Mouse (Mus musculus): ENCODE results near the gene Zfp266. TPM values are rescaled to one million over a fixed set of nuclear protein-coding genes. Genes with fewer than 3 reads are reported as not detected.

The Zfp266 gene
- polyA plus RNA-seq, 1 experiment from 2014 or later = 96.4 TPM

DNA sequence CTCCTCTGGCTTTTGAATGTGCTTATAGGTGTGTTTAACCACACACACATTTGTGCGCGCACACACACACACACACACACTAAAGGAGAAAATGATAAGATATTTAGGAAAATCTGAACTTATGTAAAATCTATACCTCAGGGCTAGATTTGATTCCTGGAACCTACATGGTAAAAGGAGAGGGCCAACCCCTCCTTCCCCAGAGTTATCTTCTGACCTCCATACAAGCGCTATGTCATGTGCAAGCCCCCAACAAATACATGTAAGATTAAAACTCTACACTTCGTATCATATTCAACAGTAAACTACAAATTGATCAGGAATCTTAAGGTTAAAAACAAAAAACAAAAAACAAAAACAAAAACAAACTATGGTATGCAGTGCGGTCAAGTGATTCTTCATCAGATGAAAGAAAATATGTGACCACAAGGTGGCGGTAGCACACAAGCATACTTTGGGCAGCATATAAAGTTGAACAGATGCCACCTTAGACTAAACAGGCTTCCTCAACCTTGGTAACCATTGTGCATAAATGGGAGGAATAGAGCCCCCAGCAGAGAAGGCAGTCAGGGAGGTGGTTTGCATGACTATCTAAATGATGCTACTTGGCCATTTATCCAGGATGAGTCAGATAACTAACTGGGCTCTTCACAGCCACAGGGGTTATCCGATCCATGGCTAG lies 54.3 kb downstream of the Zfp266 start:
- Histone ChIP-seq H3K27me3 (ENCODE audit: control insufficient read depth, insufficient read depth, low read length) (no peaks in the 10 kb centered on the region), H3K36me3 (ENCODE audit: control insufficient read depth, insufficient read depth, low read length) (peaks cover 32% of the 10 kb centered on the region), H3K4me1 (ENCODE audit: control insufficient read depth, insufficient read depth, low read length) (no peaks in the 10 kb centered on the region), H3K9me3 (ENCODE audit: control insufficient read depth, low read length) (peaks cover 14% of the 10 kb centered on the region; the same call in 1 of the 2 replicates), H3K9ac (ENCODE audit: low read depth, low read length) (no peak overlapping the region), H3K4me2 (replicated peaks; ENCODE audit: low read depth, low read length) (no peak overlapping the region), H3K27ac (ENCODE audit: low read depth, low read length) (no peak overlapping the region), H3K4me3 (ENCODE audit: low read length) (no peak overlapping the region)
- 53% methylated on average over 7 of the region's 7 CpGs for WGBS
- ATAC-seq (ENCODE audit: low FRiP score, low TSS enrichment) = peak; percentile 56; the same call in 1 of the 2 replicates

DNA sequence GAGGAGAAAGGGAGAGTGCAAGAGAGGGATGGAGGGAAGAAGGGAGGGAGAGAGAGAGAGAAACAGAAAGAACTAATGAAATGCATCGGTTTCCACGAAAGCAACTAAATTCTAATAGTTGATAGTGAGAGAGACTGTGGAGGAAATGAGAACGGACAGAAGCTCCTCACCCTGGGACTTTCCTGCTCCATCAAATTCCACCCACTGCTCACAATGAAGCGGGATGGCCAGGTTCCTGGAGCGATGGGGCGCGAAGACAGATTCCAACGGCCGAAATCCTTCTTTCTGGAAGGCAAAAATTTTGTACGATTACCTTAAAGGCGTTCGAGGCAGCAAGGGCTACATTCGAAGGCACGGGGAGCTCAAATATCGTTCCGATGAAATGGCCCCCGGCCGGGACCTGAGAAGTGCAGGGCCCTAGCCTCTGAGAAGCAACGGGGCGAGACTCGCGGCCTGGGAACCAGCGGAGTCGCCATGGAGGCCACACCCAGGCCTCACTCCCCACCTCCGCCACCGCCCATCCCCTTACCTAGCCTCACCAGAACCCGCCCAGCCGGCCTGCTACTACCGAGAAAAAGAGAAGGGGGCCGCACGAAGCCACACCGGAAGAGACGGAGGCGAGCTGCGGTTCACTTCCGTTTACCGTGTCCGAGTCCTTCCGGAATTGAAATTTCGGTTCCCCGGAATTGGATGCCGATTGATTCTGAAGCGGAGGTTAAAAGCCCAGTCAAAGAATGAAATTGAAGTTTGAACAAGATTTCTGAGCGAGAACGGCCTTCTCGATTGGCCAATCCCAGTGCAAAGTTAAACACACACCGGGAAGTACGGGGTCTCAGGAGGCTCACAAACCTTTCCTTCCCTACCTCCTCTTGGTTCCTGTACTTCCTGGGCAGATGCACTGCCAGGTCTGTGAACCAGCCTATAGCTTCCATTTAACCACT lies 61.6 kb downstream of the Zfp266 start, which contains the start of gene Zfp26:
Gene Zfp26, minus strand, starts transcription at position 786 of the 941 bp plus-strand sequence.
- H3K4me1 ChIP-seq (ENCODE audit: control insufficient read depth, insufficient read depth, low read length) = 0 out of 2 replicates have a peak, but pooled peaks cover 5% of the 10 kb centered on the region
- peak within 1 kb of the TSS; percentile 79 for H3K4me3 ChIP-seq (ENCODE audit: low read length)
- no peaks in the 10 kb centered on the region for H3K27me3 ChIP-seq (ENCODE audit: control insufficient read depth, insufficient read depth, low read length)
- WGBS = under 1% methylated on average over 48 of the region's 48 CpGs
- H3K36me3 ChIP-seq (ENCODE audit: control insufficient read depth, insufficient read depth, low read length) = peaks cover 28% of the 10 kb centered on the region
- peak; percentile 95 for ATAC-seq (ENCODE audit: low FRiP score, low TSS enrichment)
- H3K27ac ChIP-seq (ENCODE audit: low read depth, low read length) = peak within 1 kb of the TSS; percentile 87
- no peaks in the 10 kb centered on the region for H3K9me3 ChIP-seq (ENCODE audit: control insufficient read depth, low read length)
- peak within 1 kb of the TSS; percentile 73 for H3K4me2 ChIP-seq (replicated peaks; ENCODE audit: low read depth, low read length)
- peak within 1 kb of the TSS; percentile 86 for H3K9ac ChIP-seq (ENCODE audit: low read depth, low read length)

DNA sequence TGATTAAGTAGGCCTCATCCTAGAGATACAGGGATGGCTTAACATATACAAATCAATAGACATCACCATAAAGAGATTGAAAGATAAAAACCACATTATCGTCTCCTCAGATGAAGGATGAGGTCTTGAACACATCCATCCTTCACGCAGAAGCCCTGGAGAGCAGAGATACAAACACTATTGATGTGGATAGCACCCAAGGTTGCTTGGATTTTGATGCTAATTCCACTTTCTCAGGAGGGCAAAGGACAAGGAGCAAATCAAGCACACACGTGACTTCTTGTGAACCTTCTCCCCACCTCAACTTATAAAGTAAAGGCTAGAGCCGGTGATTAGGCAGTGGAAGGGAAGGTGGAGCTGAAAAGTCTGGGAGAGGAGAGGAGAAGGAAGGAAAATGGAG lies 67.6 kb downstream of the Zfp266 start:
- no peaks in the 10 kb centered on the region for H3K27me3 ChIP-seq (ENCODE audit: control insufficient read depth, insufficient read depth, low read length)
- peaks cover 45% of the 10 kb centered on the region for H3K36me3 ChIP-seq (ENCODE audit: control insufficient read depth, insufficient read depth, low read length)

DNA sequence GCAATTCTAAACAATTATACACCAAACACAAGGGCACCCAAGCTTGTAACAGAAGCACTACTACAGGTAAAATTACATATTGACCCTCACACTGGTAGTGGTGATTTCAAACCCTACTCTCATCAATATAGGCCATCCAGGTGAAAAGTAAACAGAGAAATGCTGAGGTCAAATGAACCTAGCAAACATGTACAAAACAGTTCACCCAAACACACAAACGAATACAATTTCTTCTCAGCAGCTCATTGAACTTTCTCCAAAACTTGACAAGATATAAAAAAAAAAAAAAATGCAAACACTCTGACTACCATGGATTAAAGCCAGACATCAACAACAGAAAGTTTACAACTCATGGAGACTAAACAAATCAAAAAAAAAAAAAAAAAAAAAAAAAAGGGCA lies 69.7 kb downstream of the Zfp266 start:
- no peak overlapping the region for H3K4me2 ChIP-seq (replicated peaks; ENCODE audit: low read depth, low read length)
- no peak overlapping the region for H3K27ac ChIP-seq (ENCODE audit: low read depth, low read length)
- H3K36me3 ChIP-seq (ENCODE audit: control insufficient read depth, insufficient read depth, low read length) = peaks cover 38% of the 10 kb centered on the region
- no peak overlapping the region for H3K9ac ChIP-seq (ENCODE audit: low read depth, low read length)
- ATAC-seq (ENCODE audit: low FRiP score, low TSS enrichment) = no peak
- H3K4me3 ChIP-seq (ENCODE audit: low read length) = no peak overlapping the region
- H3K27me3 ChIP-seq (ENCODE audit: control insufficient read depth, insufficient read depth, low read length) = no peaks in the 10 kb centered on the region
- 95% methylated on average over 1 of the region's 1 CpGs for WGBS
- H3K4me1 ChIP-seq (ENCODE audit: control insufficient read depth, insufficient read depth, low read length) = no peaks in the 10 kb centered on the region
- H3K9me3 ChIP-seq (ENCODE audit: control insufficient read depth, low read length) = no peaks in the 10 kb centered on the region

More for the DNA sequence above, 67.6 kb downstream of the Zfp266 start:
- H3K27ac ChIP-seq (ENCODE audit: low read depth, low read length) = no peak overlapping the region
- H3K4me2 ChIP-seq (replicated peaks; ENCODE audit: low read depth, low read length) = no peak overlapping the region
- H3K4me1 ChIP-seq (ENCODE audit: control insufficient read depth, insufficient read depth, low read length) = 0 out of 2 replicates have a peak, but pooled peaks cover 3% of the 10 kb centered on the region
- 89% methylated on average over 4 of the region's 4 CpGs for WGBS
- no peaks in the 10 kb centered on the region for H3K9me3 ChIP-seq (ENCODE audit: control insufficient read depth, low read length)
- no peak overlapping the region for H3K9ac ChIP-seq (ENCODE audit: low read depth, low read length)
- H3K4me3 ChIP-seq (ENCODE audit: low read length) = no peak overlapping the region
- ATAC-seq (ENCODE audit: low FRiP score, low TSS enrichment) = no peak

Other genes with a start within 250 kb of the Zfp266 start
- gene Olfr39, start 239.1 kb downstream of the Zfp266 start, polyA plus RNA-seq (2014; fragmentation: Nextera tagmentation; extraction: Ambion mirVana) = not detected in 2 replicates
- gene Olfr873, start 222.9 kb downstream of the Zfp266 start, polyA plus RNA-seq (2014; fragmentation: Nextera tagmentation; extraction: Ambion mirVana) = not detected in 2 replicates
- gene Olfr18, start 185.3 kb downstream of the Zfp266 start, polyA plus RNA-seq (2014; fragmentation: Nextera tagmentation; extraction: Ambion mirVana) = not detected in 2 replicates
- gene Zfp560, start 136.2 kb downstream of the Zfp266 start, polyA plus RNA-seq (2014; fragmentation: Nextera tagmentation; extraction: Ambion mirVana) = 38.2 and 43.5 TPM in 2 replicates
- gene Zfp26, start 61.3 kb downstream of the Zfp266 start, polyA plus RNA-seq (2014; fragmentation: Nextera tagmentation; extraction: Ambion mirVana) = 15.7 and 36.5 TPM in 2 replicates
- 12.8 and 22.6 TPM in 2 replicates for gene Zfp426, start 28.7 kb downstream of the Zfp266 start, polyA plus RNA-seq (2014; fragmentation: Nextera tagmentation; extraction: Ambion mirVana)
- gene Zfp846, start 59.9 kb upstream of the Zfp266 start, polyA plus RNA-seq (2014; fragmentation: Nextera tagmentation; extraction: Ambion mirVana) = 18.1 and 23.0 TPM in 2 replicates
- 375 and 531 TPM in 2 replicates for gene Ubl5, start 121.5 kb upstream of the Zfp266 start, polyA plus RNA-seq (2014; fragmentation: Nextera tagmentation; extraction: Ambion mirVana)
- 14.6 and 16.8 TPM in 2 replicates for gene Fbxl12, start 123.3 kb upstream of the Zfp266 start, polyA plus RNA-seq (2014; fragmentation: Nextera tagmentation; extraction: Ambion mirVana)
- 57.9 and 70.0 TPM in 2 replicates for gene Pin1, start 130.7 kb upstream of the Zfp266 start, polyA plus RNA-seq (2014; fragmentation: Nextera tagmentation; extraction: Ambion mirVana)
- gene Olfm2, start 224.9 kb upstream of the Zfp266 start, polyA plus RNA-seq (2014; fragmentation: Nextera tagmentation; extraction: Ambion mirVana) = 4.1 and 5.1 TPM in 2 replicates

Data from kidney, embryonic 14.5 days (tissue).